Mouse (Mus musculus) layer of hippocampus, adult 6 months (tissue): ENCODE results near the gene Nr2e3. TPM values are rescaled to one million over a fixed set of nuclear protein-coding genes. Genes with fewer than 3 reads are reported as not detected.

ENCODE experiments used
- long read RNA-seq, 2 experiments: library from polyadenylated mRNA; unstranded; transcript quantifications; one replicate each; pipeline ENCODE4 v2.0.0; 2019 to 2020
- polyA plus RNA-seq: library from polyadenylated mRNA; unstranded; fragments of <200 nt; fragmentation: Nextera tagmentation; gene quantifications from 2 replicates; pipeline ENCODE4 v1.2.3, GENCODE M21; 2021

The Nr2e3 gene
- not detected in 2 replicates for polyA plus RNA-seq
- long read RNA-seq, experiment 1 = 0 reads
- long read RNA-seq, experiment 2 = 0 reads

GRCm38 (mm10) chr9:59960559-59960958 is at the start of gene Nr2e3:
Gene Nr2e3, minus strand, starts transcription at chr9:59960659.

Other genes with a start within 250 kb of the Nr2e3 start
- 4.2 and 4.3 TPM in 2 replicates for gene Senp8, start 209.9 kb downstream of the Nr2e3 start, polyA plus RNA-seq
- 5.1 and 5.3 TPM in 2 replicates for gene Myo9a, start 209.8 kb downstream of the Nr2e3 start, polyA plus RNA-seq